Mouse (Mus musculus) heart, postnatal 0 days (tissue): ENCODE data around the gene Rnf150.

Experiments used
- CTCF ChIP-seq: IDR thresholded peaks from 2 replicates; pipeline ENCODE4 v1.5.1; 2016; ENCODE audit warnings: antibody characterized with exemption, control low read depth, low read depth
- EP300 ChIP-seq: IDR thresholded peaks from 2 replicates; pipeline ENCODE4 v1.6.1; 2016; ENCODE audit warnings: antibody characterized with exemption, low read depth

- no peak for TF ChIP-seq CTCF
- TF ChIP-seq EP300, result no peak
These were observed 51.4 kb downstream of the Rnf150 start for GRCm38 (mm10) chr8:82914543-82914942.
